Mouse (Mus musculus): ENCODE measurements around the gene Pogz.
"Not testable (repeated sequence)": the region's sequence is repeated elsewhere in the genome, so short reads cannot be mapped to it uniquely, and the experiment has no call there.

Pogz gene

GRCm38 (mm10) chr3:94915903-94916741 is 78.8 kb downstream of the Pogz start:
- peak; percentile 30 for DNase-seq (ENCODE audit: low read depth, low spot score)

- no peak for DNase-seq (ENCODE audit: low read depth, low spot score)
These were observed 80.5 kb downstream of the Pogz start for GRCm38 (mm10) chr3:94917816-94918361.

- DNase-seq (ENCODE audit: low read depth, low spot score), result no peak
These were observed 81.5 kb downstream of the Pogz start for GRCm38 (mm10) chr3:94918845-94919244.

GRCm38 (mm10) chr3:94921104-94921503 is 83.7 kb downstream of the Pogz start:
- DNase-seq (ENCODE audit: low read depth, low spot score), result no peak

- DNase-seq (ENCODE audit: low read depth, low spot score), result no peak
These were observed 85.0 kb downstream of the Pogz start for GRCm38 (mm10) chr3:94922333-94922732.

- no peak for DNase-seq (ENCODE audit: low read depth, low spot score)
These were observed 87.3 kb downstream of the Pogz start for GRCm38 (mm10) chr3:94924688-94925087.

GRCm38 (mm10) chr3:94926301-94926736 is 89.0 kb downstream of the Pogz start:
- DNase-seq (ENCODE audit: low read depth, low spot score), result not testable (repeated sequence)

- not testable (repeated sequence) for DNase-seq (ENCODE audit: low read depth, low spot score)
These were observed 91.6 kb downstream of the Pogz start for GRCm38 (mm10) chr3:94928979-94929378.

GRCm38 (mm10) chr3:94930386-94931266 is 93.3 kb downstream of the Pogz start:
- DNase-seq (ENCODE audit: low read depth, low spot score), result peak; percentile 45

- not testable (repeated sequence) for DNase-seq (ENCODE audit: low read depth, low spot score)
These were observed 94.2 kb downstream of the Pogz start for GRCm38 (mm10) chr3:94931427-94932082.
